9 mouse cellular contexts compared by ENCODE assay signal in genomic region chr16:32371351-32371750, GRCm38 (mm10). TPM values are rescaled to one million over a fixed set of nuclear protein-coding genes. Genes with fewer than 3 reads are reported as not detected.
A peak's percentile ranks its signal among the peaks of the same experiment; 100 is the strongest.
DNase-seq lines count a peak whose midpoint lies in the region; ATAC-seq and TF ChIP-seq lines count a peak whose summit lies in the region.
"Had no signal": no experiment of that assay in that cellular context is flagged by ENCODE, and none has a peak within 500 bp of the region (broad histone marks: within the 10 kb centered on the region; RNA-seq: fewer than 3 reads in every experiment).

No protein-coding gene starts in this region.

- H3K9me3 ChIP-seq in intestine, postnatal 0 days (ENCODE audit: control insufficient read depth) = no peaks in the 10 kb centered on the region
- no peaks in the 10 kb centered on the region for H3K9me3 ChIP-seq in intestine, embryonic 15.5 days
- no peaks in the 10 kb centered on the region for H3K9me3 ChIP-seq in E14TG2a.4 (ENCODE audit: low read length)
- no peaks in the 10 kb centered on the region for H3K9me3 ChIP-seq in limb, embryonic 10.5 days (replicated peaks)
- H3K9me3 ChIP-seq: hindbrain, embryonic 15.5 days had no signal

- no peak overlapping the region for H3K4me2 ChIP-seq in intestine, postnatal 0 days (replicated peaks; ENCODE audit: low read depth)
- no peak overlapping the region for H3K4me2 ChIP-seq in intestine, embryonic 15.5 days (replicated peaks)
- H3K4me2 ChIP-seq: hindbrain, embryonic 15.5 days had no signal

- H3K4me3 ChIP-seq in intestine, postnatal 0 days (ENCODE audit: low read depth, low read length) = no peak overlapping the region
- no peak overlapping the region for H3K4me3 ChIP-seq in intestine, embryonic 15.5 days (replicated peaks)
- no peak overlapping the region for H3K4me3 ChIP-seq in E14TG2a.4 (replicated peaks; ENCODE audit: low read length)
- no peak overlapping the region for H3K4me3 ChIP-seq in limb, embryonic 10.5 days
- H3K4me3 ChIP-seq: hindbrain, embryonic 15.5 days had no signal

- 87% methylated on average over 4 of the region's 4 CpGs for WGBS in intestine, postnatal 0 days
- 90% methylated on average over 4 of the region's 4 CpGs for WGBS in intestine, embryonic 15.5 days
- 90% methylated on average over 4 of the region's 4 CpGs for WGBS in limb, embryonic 10.5 days

- no peak for ATAC-seq in intestine, postnatal 0 days
- ATAC-seq in intestine, embryonic 15.5 days = no peak

- DNase-seq in ZHBTc4 (ENCODE audit: low read depth, low spot score) = peak; percentile 27
- DNase-seq in gastrocnemius, adult 8-10 months (ENCODE audit: low spot score in 2 of 2) = peak; percentile 9 to 15
- DNase-seq in limb, embryonic 10.5 days (ENCODE audit: low spot score) = peak; percentile 34
- DNase-seq in thymus, postnatal 0 days (ENCODE audit: low spot score) = peak; percentile 29
- DNase-seq in neural tube, embryonic 10.5 days (ENCODE audit: extremely low spot score, low spot score) = no peak

- H3K27me3 ChIP-seq in intestine, postnatal 0 days (replicated peaks; ENCODE audit: control insufficient read depth, insufficient read depth, low read length) = no peaks in the 10 kb centered on the region
- no peaks in the 10 kb centered on the region for H3K27me3 ChIP-seq in intestine, embryonic 15.5 days (replicated peaks)
- no peaks in the 10 kb centered on the region for H3K27me3 ChIP-seq in E14TG2a.4 (ENCODE audit: insufficient read depth, low read length)
- no peaks in the 10 kb centered on the region for H3K27me3 ChIP-seq in limb, embryonic 10.5 days (ENCODE audit: low read depth, poor library complexity, severe bottlenecking)
- H3K27me3 ChIP-seq: hindbrain, embryonic 15.5 days had no signal

- no peak overlapping the region for H3K27ac ChIP-seq in intestine, postnatal 0 days (ENCODE audit: low read depth, low read length)
- no peak overlapping the region for H3K27ac ChIP-seq in intestine, embryonic 15.5 days
- H3K27ac ChIP-seq in limb, embryonic 10.5 days = no peak overlapping the region
- H3K27ac ChIP-seq: hindbrain, embryonic 15.5 days had no signal

- H3K4me1 ChIP-seq in intestine, postnatal 0 days (replicated peaks; ENCODE audit: control insufficient read depth, insufficient read depth, low read length) = no peaks in the 10 kb centered on the region
- no peaks in the 10 kb centered on the region for H3K4me1 ChIP-seq in intestine, embryonic 15.5 days (replicated peaks)
- H3K4me1 ChIP-seq in E14TG2a.4 (replicated peaks; ENCODE audit: low read depth, low read length) = no peaks in the 10 kb centered on the region
- H3K4me1 ChIP-seq in limb, embryonic 10.5 days = no peaks in the 10 kb centered on the region
- H3K4me1 ChIP-seq: hindbrain, embryonic 15.5 days had no signal

- no peak overlapping the region for H3K9ac ChIP-seq in intestine, postnatal 0 days (ENCODE audit: low read depth, low read length)
- no peak overlapping the region for H3K9ac ChIP-seq in intestine, embryonic 15.5 days
- H3K9ac ChIP-seq: hindbrain, embryonic 15.5 days had no signal

- H3K36me3 ChIP-seq in intestine, postnatal 0 days (ENCODE audit: control insufficient read depth, insufficient read depth) = peaks cover 41% of the 10 kb centered on the region; the same call in 1 of the 2 replicates
- peaks cover 14% of the 10 kb centered on the region for H3K36me3 ChIP-seq in intestine, embryonic 15.5 days
- H3K36me3 ChIP-seq in E14TG2a.4 (ENCODE audit: insufficient read depth, low read length) = peaks cover 80% of the 10 kb centered on the region
- H3K36me3 ChIP-seq in limb, embryonic 10.5 days = peaks cover 93% of the 10 kb centered on the region

- TF ChIP-seq CTCF in intestine, postnatal 0 days (IDR thresholded peaks at IDR 0.05; ENCODE audit: low read depth) = peak; percentile 66
- TF ChIP-seq CTCF in E14TG2a.4 (conservative IDR thresholded peaks at IDR 0.05; ENCODE audit: low read length) = peak; percentile 35

RNA-seq across cellular contexts. Expression of gene Tm4sf19, which starts 29.0 kb away (rescaled TPM):
- polyA plus RNA-seq in intestine, postnatal 0 days (2015; fragmentation: Nextera tagmentation; extraction: Ambion mirVana) = not detected in 2 replicates
- not detected in 2 replicates for polyA plus RNA-seq in intestine, embryonic 15.5 days (2015; fragmentation: Nextera tagmentation; extraction: Ambion mirVana)
- total RNA-seq in gastrocnemius, adult 8-10 months (2022) = not detected
- polyA plus RNA-seq in limb, embryonic 10.5 days (2016; fragmentation: Nextera tagmentation; extraction: Ambion mirVana) = not detected in 2 replicates
- not detected in 2 replicates for polyA plus RNA-seq in thymus, postnatal 0 days (2015; fragmentation: Nextera tagmentation; extraction: Ambion mirVana)
- polyA plus RNA-seq: hindbrain, embryonic 15.5 days had no signal

RNA-seq across cellular contexts. Expression of gene Ubxn7, which starts 39.3 kb away (rescaled TPM):
- polyA plus RNA-seq in intestine, postnatal 0 days (2015; fragmentation: Nextera tagmentation; extraction: Ambion mirVana) = 6.8 and 7.4 TPM in 2 replicates
- polyA plus RNA-seq in intestine, embryonic 15.5 days (2015; fragmentation: Nextera tagmentation; extraction: Ambion mirVana) = 16.2 and 19.8 TPM in 2 replicates
- 10 to 100 TPM; 10.9 to 15.5 (median 13.3) TPM for total RNA-seq in gastrocnemius, adult 8-10 months (2022)
- polyA plus RNA-seq in limb, embryonic 10.5 days (2016; fragmentation: Nextera tagmentation; extraction: Ambion mirVana) = 26.4 and 26.8 TPM in 2 replicates
- 20.0 and 21.8 TPM in 2 replicates for polyA plus RNA-seq in thymus, postnatal 0 days (2015; fragmentation: Nextera tagmentation; extraction: Ambion mirVana)

RNA-seq across cellular contexts. Expression of gene Tctex1d2, which starts 48.2 kb away (rescaled TPM):
- 29.4 and 30.2 TPM in 2 replicates for polyA plus RNA-seq in intestine, postnatal 0 days (2015; fragmentation: Nextera tagmentation; extraction: Ambion mirVana)
- polyA plus RNA-seq in intestine, embryonic 15.5 days (2015; fragmentation: Nextera tagmentation; extraction: Ambion mirVana) = 36.7 and 38.6 TPM in 2 replicates
- total RNA-seq in gastrocnemius, adult 8-10 months (2022) = 1 to 10 TPM; 4.9 to 7.8 (median 6.4) TPM
- polyA plus RNA-seq in limb, embryonic 10.5 days (2016; fragmentation: Nextera tagmentation; extraction: Ambion mirVana) = 31.4 and 33.2 TPM in 2 replicates
- polyA plus RNA-seq in thymus, postnatal 0 days (2015; fragmentation: Nextera tagmentation; extraction: Ambion mirVana) = 14.1 and 15.5 TPM in 2 replicates

RNA-seq across cellular contexts. Expression of gene Pcyt1a, which starts 59.4 kb away (rescaled TPM):
- polyA plus RNA-seq in intestine, postnatal 0 days (2015; fragmentation: Nextera tagmentation; extraction: Ambion mirVana) = 114 and 120 TPM in 2 replicates
- polyA plus RNA-seq in intestine, embryonic 15.5 days (2015; fragmentation: Nextera tagmentation; extraction: Ambion mirVana) = 63.5 and 65.5 TPM in 2 replicates
- total RNA-seq in gastrocnemius, adult 8-10 months (2022) = 100 to 1,000 TPM; 124 to 143 (median 130) TPM
- 38.6 and 41.4 TPM in 2 replicates for polyA plus RNA-seq in limb, embryonic 10.5 days (2016; fragmentation: Nextera tagmentation; extraction: Ambion mirVana)
- polyA plus RNA-seq in thymus, postnatal 0 days (2015; fragmentation: Nextera tagmentation; extraction: Ambion mirVana) = 14.8 and 15.8 TPM in 2 replicates
